Mouse (Mus musculus): ENCODE results near the gene Hpse2. TPM values are rescaled to one million over a fixed set of nuclear protein-coding genes. Genes with fewer than 3 reads are reported as not detected.

The Hpse2 gene
- polyA plus RNA-seq, 1 experiment from 2014 or later: 0.73 TPM

GRCm38 (mm10) chr19:43027305-43027704 is 360.9 kb downstream of the Hpse2 start:
- Histone ChIP-seq H3K36me3 (ENCODE audit: control insufficient read depth, insufficient read depth, low read length) (no peaks in the 10 kb centered on the region), H3K4me2 (replicated peaks; ENCODE audit: low read depth, low read length) (no peak overlapping the region), H3K27me3 (ENCODE audit: control insufficient read depth, insufficient read depth, low read length) (no peaks in the 10 kb centered on the region), H3K27ac (ENCODE audit: low read depth, low read length) (no peak overlapping the region), H3K4me3 (ENCODE audit: low read depth, low read length) (no peak overlapping the region), H3K4me1 (replicated peaks; ENCODE audit: control insufficient read depth, insufficient read depth, low read length) (no peaks in the 10 kb centered on the region), H3K9me3 (ENCODE audit: control insufficient read depth, low read length) (no peaks in the 10 kb centered on the region), H3K9ac (ENCODE audit: low read depth, low read length) (no peak overlapping the region)
- WGBS: 39% methylated on average over 4 of the region's 4 CpGs
- ATAC-seq (ENCODE audit: low FRiP score) (no peak), DNase-seq (ENCODE audit: low spot score) (peak; percentile 68)

GRCm38 (mm10) chr19:43022611-43023173 is 365.5 kb downstream of the Hpse2 start:
- 93% methylated on average over 3 of the region's 3 CpGs for WGBS
- no peaks in the 10 kb centered on the region for H3K36me3 ChIP-seq (ENCODE audit: control insufficient read depth, insufficient read depth, low read length)
- H3K9me3 ChIP-seq (ENCODE audit: control insufficient read depth, low read length): no peaks in the 10 kb centered on the region
- no peak overlapping the region for H3K9ac ChIP-seq (ENCODE audit: low read depth, low read length)
- no peak for ATAC-seq (ENCODE audit: low FRiP score)
- DNase-seq (ENCODE audit: low spot score): no peak
- H3K4me3 ChIP-seq (ENCODE audit: low read depth, low read length): no peak overlapping the region
- H3K27me3 ChIP-seq (ENCODE audit: control insufficient read depth, insufficient read depth, low read length): no peaks in the 10 kb centered on the region
- no peak overlapping the region for H3K27ac ChIP-seq (ENCODE audit: low read depth, low read length)
- H3K4me2 ChIP-seq (replicated peaks; ENCODE audit: low read depth, low read length): no peak overlapping the region
- H3K4me1 ChIP-seq (replicated peaks; ENCODE audit: control insufficient read depth, insufficient read depth, low read length): no peaks in the 10 kb centered on the region

GRCm38 (mm10) chr19:43018792-43019191 is 369.4 kb downstream of the Hpse2 start:
- no peak overlapping the region for H3K4me2 ChIP-seq (replicated peaks; ENCODE audit: low read depth, low read length)
- DNase-seq (ENCODE audit: low spot score): no peak
- no peaks in the 10 kb centered on the region for H3K27me3 ChIP-seq (ENCODE audit: control insufficient read depth, insufficient read depth, low read length)
- H3K4me1 ChIP-seq (replicated peaks; ENCODE audit: control insufficient read depth, insufficient read depth, low read length): 0 out of 2 replicates have a peak, but pooled peaks cover 2% of the 10 kb centered on the region
- H3K27ac ChIP-seq (ENCODE audit: low read depth, low read length): no peak overlapping the region
- no peak overlapping the region for H3K4me3 ChIP-seq (ENCODE audit: low read depth, low read length)
- no peak for ATAC-seq (ENCODE audit: low FRiP score)
- WGBS: 92% methylated on average over 5 of the region's 5 CpGs
- H3K36me3 ChIP-seq (ENCODE audit: control insufficient read depth, insufficient read depth, low read length): no peaks in the 10 kb centered on the region
- H3K9ac ChIP-seq (ENCODE audit: low read depth, low read length): no peak overlapping the region
- no peaks in the 10 kb centered on the region for H3K9me3 ChIP-seq (ENCODE audit: control insufficient read depth, low read length)

DNA sequence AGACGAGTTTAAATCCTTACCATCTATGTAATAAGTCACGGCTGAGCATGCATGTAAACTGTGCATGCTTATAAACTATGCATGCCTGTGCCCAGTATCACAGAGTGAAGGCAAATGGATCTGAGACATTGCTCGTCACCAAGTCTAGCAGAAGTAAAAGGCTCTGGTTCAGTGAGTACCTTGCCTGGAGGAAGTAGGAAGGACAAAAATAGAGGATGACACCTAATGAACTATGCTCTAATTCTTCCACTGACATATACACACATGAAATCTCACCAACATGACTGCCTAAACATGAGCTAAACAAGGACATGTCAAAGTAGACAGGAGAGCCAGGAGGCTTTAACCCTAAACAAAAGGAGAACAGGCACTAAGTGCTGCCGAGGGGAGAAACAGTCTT is 391.7 kb downstream of the Hpse2 start:
- Histone ChIP-seq H3K27me3 (ENCODE audit: control insufficient read depth, insufficient read depth, low read length) (no peaks in the 10 kb centered on the region), H3K36me3 (ENCODE audit: control insufficient read depth, insufficient read depth, low read length) (no peaks in the 10 kb centered on the region), H3K4me1 (replicated peaks; ENCODE audit: control insufficient read depth, insufficient read depth, low read length) (no peaks in the 10 kb centered on the region), H3K4me2 (replicated peaks; ENCODE audit: low read depth, low read length) (no peak overlapping the region), H3K27ac (ENCODE audit: low read depth, low read length) (no peak overlapping the region), H3K9ac (ENCODE audit: low read depth, low read length) (no peak overlapping the region), H3K9me3 (ENCODE audit: control insufficient read depth, low read length) (no peaks in the 10 kb centered on the region), H3K4me3 (ENCODE audit: low read depth, low read length) (no peak overlapping the region)
- DNase-seq (ENCODE audit: low spot score) (no peak), ATAC-seq (ENCODE audit: low FRiP score) (no peak)
- 88% methylated on average over 4 of the region's 4 CpGs for WGBS

DNA sequence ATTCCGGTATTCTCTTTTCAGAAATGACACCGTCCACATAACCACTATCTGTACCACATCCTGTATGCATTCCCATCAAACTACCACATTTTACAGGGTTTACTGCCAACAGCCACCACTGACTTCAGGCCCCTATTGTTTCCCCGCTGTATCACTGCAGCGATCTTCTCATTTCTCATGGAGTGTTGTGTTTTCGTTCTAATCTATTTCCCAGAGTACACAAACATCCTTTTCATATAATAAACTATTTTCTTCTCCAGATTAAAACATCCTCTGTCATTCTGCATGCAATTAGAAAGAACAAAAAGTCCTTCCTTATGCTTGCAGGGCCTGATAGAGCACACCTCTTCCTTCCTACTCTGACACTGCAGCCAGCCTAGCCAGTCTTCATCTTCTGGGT is 399.3 kb downstream of the Hpse2 start:
- H3K9ac ChIP-seq (ENCODE audit: low read depth, low read length): no peak overlapping the region
- 90% methylated on average over 5 of the region's 5 CpGs for WGBS
- no peak for ATAC-seq (ENCODE audit: low FRiP score)

GRCm38 (mm10) chr19:42986315-42986701 is 401.8 kb downstream of the Hpse2 start:
- H3K36me3 ChIP-seq (ENCODE audit: control insufficient read depth, insufficient read depth, low read length): no peaks in the 10 kb centered on the region
- H3K4me3 ChIP-seq (ENCODE audit: low read depth, low read length): no peak overlapping the region
- no peak overlapping the region for H3K27ac ChIP-seq (ENCODE audit: low read depth, low read length)
- no peaks in the 10 kb centered on the region for H3K9me3 ChIP-seq (ENCODE audit: control insufficient read depth, low read length)
- 60% methylated on average over 1 of the region's 1 CpGs for WGBS
- H3K9ac ChIP-seq (ENCODE audit: low read depth, low read length): no peak overlapping the region
- no peak for ATAC-seq (ENCODE audit: low FRiP score)
- no peak for DNase-seq (ENCODE audit: low spot score)
- no peaks in the 10 kb centered on the region for H3K4me1 ChIP-seq (replicated peaks; ENCODE audit: control insufficient read depth, insufficient read depth, low read length)
- H3K27me3 ChIP-seq (ENCODE audit: control insufficient read depth, insufficient read depth, low read length): no peaks in the 10 kb centered on the region
- H3K4me2 ChIP-seq (replicated peaks; ENCODE audit: low read depth, low read length): no peak overlapping the region

More for the DNA sequence above, 399.3 kb downstream of the Hpse2 start:
- Histone ChIP-seq H3K27me3 (ENCODE audit: control insufficient read depth, insufficient read depth, low read length) (no peaks in the 10 kb centered on the region), H3K9me3 (ENCODE audit: control insufficient read depth, low read length) (no peaks in the 10 kb centered on the region), H3K4me2 (replicated peaks; ENCODE audit: low read depth, low read length) (no peak overlapping the region), H3K4me1 (replicated peaks; ENCODE audit: control insufficient read depth, insufficient read depth, low read length) (no peaks in the 10 kb centered on the region), H3K27ac (ENCODE audit: low read depth, low read length) (no peak overlapping the region), H3K4me3 (ENCODE audit: low read depth, low read length) (no peak overlapping the region), H3K36me3 (ENCODE audit: control insufficient read depth, insufficient read depth, low read length) (no peaks in the 10 kb centered on the region)
- no peak for DNase-seq (ENCODE audit: low spot score)

DNA sequence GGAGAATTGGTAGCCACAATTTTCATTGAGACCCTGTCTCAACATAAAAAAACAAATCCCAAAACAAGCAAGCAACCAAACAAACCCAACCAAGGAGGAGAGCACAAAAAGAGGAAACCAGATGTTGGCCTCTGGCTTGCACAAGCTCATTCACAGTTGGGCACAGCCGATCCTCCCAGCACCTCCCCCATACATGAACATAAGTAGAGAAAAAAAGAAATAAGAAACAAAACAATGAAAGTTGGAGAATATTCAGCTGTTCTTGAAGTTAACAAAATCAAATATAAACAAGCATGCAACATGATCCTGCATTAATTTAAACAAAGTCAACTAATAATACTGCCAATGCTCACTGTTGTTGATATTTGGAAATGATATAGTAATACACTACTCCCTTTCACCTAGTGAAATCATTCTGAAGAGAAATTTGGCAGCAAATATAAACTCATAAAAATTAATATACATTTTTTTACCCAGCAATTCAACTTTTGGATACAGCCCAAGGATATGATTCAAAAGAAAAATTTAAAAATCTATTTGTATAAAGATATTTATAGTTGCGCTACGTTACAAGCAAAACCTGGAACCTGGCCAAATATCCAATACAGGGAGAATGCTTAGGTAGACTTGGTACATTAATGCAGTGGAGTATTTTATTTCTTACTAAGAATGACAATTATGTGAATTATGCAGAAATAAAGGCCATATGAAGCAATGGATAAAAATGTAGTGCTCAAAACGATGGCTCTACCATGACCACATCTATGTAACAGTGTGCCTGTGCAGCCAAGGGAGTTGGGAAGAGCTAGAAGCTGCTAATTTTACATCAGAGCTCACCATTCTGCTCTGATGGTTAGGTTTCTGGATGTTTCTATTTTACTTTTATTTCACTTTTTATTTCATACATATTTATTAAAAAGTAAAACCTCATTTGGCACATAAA is 402.5 kb downstream of the Hpse2 start:
- Histone ChIP-seq H3K27ac (ENCODE audit: low read depth, low read length) (no peak overlapping the region), H3K4me1 (replicated peaks; ENCODE audit: control insufficient read depth, insufficient read depth, low read length) (no peaks in the 10 kb centered on the region), H3K9ac (ENCODE audit: low read depth, low read length) (no peak overlapping the region), H3K4me3 (ENCODE audit: low read depth, low read length) (no peak overlapping the region), H3K36me3 (ENCODE audit: control insufficient read depth, insufficient read depth, low read length) (no peaks in the 10 kb centered on the region), H3K9me3 (ENCODE audit: control insufficient read depth, low read length) (no peaks in the 10 kb centered on the region), H3K27me3 (ENCODE audit: control insufficient read depth, insufficient read depth, low read length) (no peaks in the 10 kb centered on the region), H3K4me2 (replicated peaks; ENCODE audit: low read depth, low read length) (no peak overlapping the region)
- no peak for DNase-seq (ENCODE audit: low spot score)
- WGBS: 92% methylated on average over 4 of the region's 4 CpGs
- ATAC-seq (ENCODE audit: low FRiP score): no peak

GRCm38 (mm10) chr19:42980537-42980936 is 407.6 kb downstream of the Hpse2 start:
- DNase-seq (ENCODE audit: low spot score): no peak
- Histone ChIP-seq H3K4me2 (replicated peaks; ENCODE audit: low read depth, low read length) (no peak overlapping the region), H3K9me3 (ENCODE audit: control insufficient read depth, low read length) (no peaks in the 10 kb centered on the region), H3K4me1 (replicated peaks; ENCODE audit: control insufficient read depth, insufficient read depth, low read length) (no peaks in the 10 kb centered on the region), H3K27me3 (ENCODE audit: control insufficient read depth, insufficient read depth, low read length) (no peaks in the 10 kb centered on the region), H3K36me3 (ENCODE audit: control insufficient read depth, insufficient read depth, low read length) (no peaks in the 10 kb centered on the region), H3K9ac (ENCODE audit: low read depth, low read length) (no peak overlapping the region), H3K4me3 (ENCODE audit: low read depth, low read length) (no peak overlapping the region), H3K27ac (ENCODE audit: low read depth, low read length) (no peak overlapping the region)
- 58% methylated on average over 3 of the region's 3 CpGs for WGBS
- ATAC-seq (ENCODE audit: low FRiP score): no peak

- Histone ChIP-seq H3K9ac (ENCODE audit: low read depth, low read length) (no peak overlapping the region), H3K27ac (ENCODE audit: low read depth, low read length) (no peak overlapping the region), H3K9me3 (ENCODE audit: control insufficient read depth, low read length) (no peaks in the 10 kb centered on the region), H3K4me3 (ENCODE audit: low read depth, low read length) (no peak overlapping the region), H3K4me2 (replicated peaks; ENCODE audit: low read depth, low read length) (no peak overlapping the region), H3K36me3 (ENCODE audit: control insufficient read depth, insufficient read depth, low read length) (no peaks in the 10 kb centered on the region), H3K27me3 (ENCODE audit: control insufficient read depth, insufficient read depth, low read length) (no peaks in the 10 kb centered on the region), H3K4me1 (replicated peaks; ENCODE audit: control insufficient read depth, insufficient read depth, low read length) (no peaks in the 10 kb centered on the region)
- 67% methylated on average over 2 of the region's 2 CpGs for WGBS
- ATAC-seq (ENCODE audit: low FRiP score) (no peak), DNase-seq (ENCODE audit: low spot score) (no peak)
Observed at GRCm38 (mm10) chr19:42977938-42978337, 410.2 kb downstream of the Hpse2 start.

Measured in hindbrain, embryonic 11.5 days (tissue).